Mouse (Mus musculus): ENCODE measurements around the gene Slc25a47.

Gene Slc25a47

GRCm38 (mm10) chr12:108814470-108814869, 21.4 kb upstream of the Slc25a47 start:
- Histone ChIP-seq H3K27me3 (ENCODE audit: control insufficient read depth, insufficient read depth, low read length, poor library complexity, severe bottlenecking) (no peaks in the 10 kb centered on the region), H3K36me3 (ENCODE audit: control insufficient read depth, insufficient read depth, low read length, poor library complexity, severe bottlenecking) (peaks cover 8% of the 10 kb centered on the region)
- no peak for DNase-seq (ENCODE audit: low read depth, low spot score)

- H3K27me3 ChIP-seq (ENCODE audit: control insufficient read depth, insufficient read depth, low read length, poor library complexity, severe bottlenecking) = no peaks in the 10 kb centered on the region
- peaks cover 8% of the 10 kb centered on the region for H3K36me3 ChIP-seq (ENCODE audit: control insufficient read depth, insufficient read depth, low read length, poor library complexity, severe bottlenecking)
- no peak for DNase-seq (ENCODE audit: low read depth, low spot score)
Measured at GRCm38 (mm10) chr12:108816569-108816968, 19.3 kb upstream of the Slc25a47 start.

GRCm38 (mm10) chr12:108820461-108820860, 15.4 kb upstream of the Slc25a47 start:
- H3K27me3 ChIP-seq (ENCODE audit: control insufficient read depth, insufficient read depth, low read length, poor library complexity, severe bottlenecking) = no peaks in the 10 kb centered on the region
- H3K36me3 ChIP-seq (ENCODE audit: control insufficient read depth, insufficient read depth, low read length, poor library complexity, severe bottlenecking) = peaks cover 3% of the 10 kb centered on the region
- no peak for DNase-seq (ENCODE audit: low read depth, low spot score)

- no peak for DNase-seq (ENCODE audit: low read depth, low spot score)
- no peaks in the 10 kb centered on the region for H3K36me3 ChIP-seq (ENCODE audit: control insufficient read depth, insufficient read depth, low read length, poor library complexity, severe bottlenecking)
- H3K27me3 ChIP-seq (ENCODE audit: control insufficient read depth, insufficient read depth, low read length, poor library complexity, severe bottlenecking) = no peaks in the 10 kb centered on the region
Measured at GRCm38 (mm10) chr12:108823036-108823435, 12.8 kb upstream of the Slc25a47 start.

- no peaks in the 10 kb centered on the region for H3K27me3 ChIP-seq (ENCODE audit: control insufficient read depth, insufficient read depth, low read length, poor library complexity, severe bottlenecking)
- no peak for DNase-seq (ENCODE audit: low read depth, low spot score)
- no peaks in the 10 kb centered on the region for H3K36me3 ChIP-seq (ENCODE audit: control insufficient read depth, insufficient read depth, low read length, poor library complexity, severe bottlenecking)
Measured at GRCm38 (mm10) chr12:108824225-108824874, 11.5 kb upstream of the Slc25a47 start.

- no peak for DNase-seq (ENCODE audit: low read depth, low spot score)
Measured at GRCm38 (mm10) chr12:108825561-108826224, 10.2 kb upstream of the Slc25a47 start.

GRCm38 (mm10) chr12:108826282-108826957, 9.4 kb upstream of the Slc25a47 start:
- Histone ChIP-seq H3K27me3 (ENCODE audit: control insufficient read depth, insufficient read depth, low read length, poor library complexity, severe bottlenecking) (no peaks in the 10 kb centered on the region), H3K36me3 (ENCODE audit: control insufficient read depth, insufficient read depth, low read length, poor library complexity, severe bottlenecking) (no peaks in the 10 kb centered on the region)
- no peak for DNase-seq (ENCODE audit: low read depth, low spot score)

More at GRCm38 (mm10) chr12:108825561-108826224, 10.2 kb upstream of the Slc25a47 start:
- no peaks in the 10 kb centered on the region for H3K27me3 ChIP-seq (ENCODE audit: control insufficient read depth, insufficient read depth, low read length, poor library complexity, severe bottlenecking)
- H3K36me3 ChIP-seq (ENCODE audit: control insufficient read depth, insufficient read depth, low read length, poor library complexity, severe bottlenecking) = no peaks in the 10 kb centered on the region

- no peak for DNase-seq (ENCODE audit: low read depth, low spot score)
- Histone ChIP-seq H3K36me3 (ENCODE audit: control insufficient read depth, insufficient read depth, low read length, poor library complexity, severe bottlenecking) (no peaks in the 10 kb centered on the region), H3K27me3 (ENCODE audit: control insufficient read depth, insufficient read depth, low read length, poor library complexity, severe bottlenecking) (no peaks in the 10 kb centered on the region)
Measured at GRCm38 (mm10) chr12:108826958-108827535, 8.8 kb upstream of the Slc25a47 start.

- no peaks in the 10 kb centered on the region for H3K27me3 ChIP-seq (ENCODE audit: control insufficient read depth, insufficient read depth, low read length, poor library complexity, severe bottlenecking)
Measured at GRCm38 (mm10) chr12:108827641-108828040, 8.2 kb upstream of the Slc25a47 start.

GRCm38 (mm10) chr12:108829636-108830035, 6.2 kb upstream of the Slc25a47 start:
- Histone ChIP-seq H3K36me3 (ENCODE audit: control insufficient read depth, insufficient read depth, low read length, poor library complexity, severe bottlenecking) (no peaks in the 10 kb centered on the region), H3K27me3 (ENCODE audit: control insufficient read depth, insufficient read depth, low read length, poor library complexity, severe bottlenecking) (no peaks in the 10 kb centered on the region)
- DNase-seq (ENCODE audit: low read depth, low spot score) = no peak

More at GRCm38 (mm10) chr12:108827641-108828040, 8.2 kb upstream of the Slc25a47 start:
- H3K36me3 ChIP-seq (ENCODE audit: control insufficient read depth, insufficient read depth, low read length, poor library complexity, severe bottlenecking) = no peaks in the 10 kb centered on the region
- no peak for DNase-seq (ENCODE audit: low read depth, low spot score)

- no peak for DNase-seq (ENCODE audit: low read depth, low spot score)
Measured at GRCm38 (mm10) chr12:108830358-108830757, 5.5 kb upstream of the Slc25a47 start.

GRCm38 (mm10) chr12:108831966-108832643, 3.7 kb upstream of the Slc25a47 start:
- Histone ChIP-seq H3K36me3 (ENCODE audit: control insufficient read depth, insufficient read depth, low read length, poor library complexity, severe bottlenecking) (no peaks in the 10 kb centered on the region), H3K27me3 (ENCODE audit: control insufficient read depth, insufficient read depth, low read length, poor library complexity, severe bottlenecking) (no peaks in the 10 kb centered on the region)
- no peak for DNase-seq (ENCODE audit: low read depth, low spot score)

More at GRCm38 (mm10) chr12:108830358-108830757, 5.5 kb upstream of the Slc25a47 start:
- H3K27me3 ChIP-seq (ENCODE audit: control insufficient read depth, insufficient read depth, low read length, poor library complexity, severe bottlenecking) = no peaks in the 10 kb centered on the region
- H3K36me3 ChIP-seq (ENCODE audit: control insufficient read depth, insufficient read depth, low read length, poor library complexity, severe bottlenecking) = no peaks in the 10 kb centered on the region

GRCm38 (mm10) chr12:108832851-108833250, 3.0 kb upstream of the Slc25a47 start:
- Histone ChIP-seq H3K36me3 (ENCODE audit: control insufficient read depth, insufficient read depth, low read length, poor library complexity, severe bottlenecking) (no peaks in the 10 kb centered on the region), H3K27me3 (ENCODE audit: control insufficient read depth, insufficient read depth, low read length, poor library complexity, severe bottlenecking) (no peaks in the 10 kb centered on the region)
- DNase-seq (ENCODE audit: low read depth, low spot score) = no peak

- Histone ChIP-seq H3K36me3 (ENCODE audit: control insufficient read depth, insufficient read depth, low read length, poor library complexity, severe bottlenecking) (no peaks in the 10 kb centered on the region), H3K27me3 (ENCODE audit: control insufficient read depth, insufficient read depth, low read length, poor library complexity, severe bottlenecking) (no peaks in the 10 kb centered on the region)
- no peak for DNase-seq (ENCODE audit: low read depth, low spot score)
Measured at GRCm38 (mm10) chr12:108833408-108833807, 2.4 kb upstream of the Slc25a47 start.

Measured in splenic B cell, adult 2 months (primary cell).